Mouse (Mus musculus): ENCODE data around the gene Grm1. TPM values are rescaled to one million over a fixed set of nuclear protein-coding genes. Genes with fewer than 3 reads are reported as not detected.
"Not testable (repeated sequence)": the region's sequence is repeated elsewhere in the genome, so short reads cannot be mapped to it uniquely, and the experiment has no call there.

The Grm1 gene
- polyA plus RNA-seq, 1 experiment from 2014 or later: 0.64 TPM

DNA sequence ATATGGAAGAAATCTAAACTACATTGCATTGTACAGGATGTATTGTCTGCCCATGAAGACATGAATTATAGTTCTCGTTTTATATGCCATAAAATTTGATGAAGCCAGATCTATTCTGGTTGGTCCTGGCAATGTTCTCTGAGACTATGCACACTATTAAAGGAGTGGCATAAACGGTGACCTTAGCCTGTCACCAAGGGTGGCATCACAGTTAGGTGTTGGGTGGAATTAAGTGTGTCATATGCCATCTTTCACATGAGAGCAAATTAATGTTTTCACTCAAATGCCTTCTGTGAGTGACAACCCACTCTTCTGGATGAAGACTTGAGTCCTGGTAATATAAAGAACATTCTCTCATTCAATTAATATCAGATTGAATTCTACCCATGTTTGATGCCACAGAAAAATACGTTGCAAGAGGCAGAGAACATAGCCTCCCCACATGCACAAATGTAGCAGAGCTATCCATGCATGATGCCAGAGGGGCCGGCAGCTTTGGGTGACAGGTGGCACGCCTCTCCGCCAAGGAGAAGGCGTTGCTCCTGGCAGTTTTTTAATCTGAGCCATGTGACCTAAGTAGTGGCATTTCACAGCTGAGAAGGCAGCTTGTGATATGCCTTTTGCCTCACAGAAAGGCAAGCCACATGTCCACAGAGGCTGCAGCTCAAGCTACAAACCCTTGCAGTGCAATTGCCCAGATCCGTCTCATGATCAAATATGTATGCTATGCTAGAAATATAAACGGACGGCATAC, 20.7 kb downstream of the Grm1 start:
- Histone ChIP-seq H3K4me2 (ENCODE audit: low read depth, low read length, severe bottlenecking) (no peak overlapping the region), H3K4me1 (replicated peaks; ENCODE audit: control insufficient read depth, insufficient read depth, low read length) (no peaks in the 10 kb centered on the region), H3K36me3 (ENCODE audit: control insufficient read depth, insufficient read depth, low read length) (no peaks in the 10 kb centered on the region), H3K4me3 (ENCODE audit: low read depth, low read length) (no peak overlapping the region), H3K27me3 (ENCODE audit: control insufficient read depth, insufficient read depth, low read length) (no peaks in the 10 kb centered on the region), H3K9ac (ENCODE audit: low read length) (no peak overlapping the region), H3K9me3 (ENCODE audit: control insufficient read depth, low read length) (no peaks in the 10 kb centered on the region), H3K27ac (ENCODE audit: low read depth, low read length) (no peak overlapping the region)
- no peak for ATAC-seq (replicated peaks; ENCODE audit: low FRiP score)
- no peak for DNase-seq (ENCODE audit: low spot score)
- 84% methylated on average over 10 of the region's 10 CpGs for WGBS

DNA sequence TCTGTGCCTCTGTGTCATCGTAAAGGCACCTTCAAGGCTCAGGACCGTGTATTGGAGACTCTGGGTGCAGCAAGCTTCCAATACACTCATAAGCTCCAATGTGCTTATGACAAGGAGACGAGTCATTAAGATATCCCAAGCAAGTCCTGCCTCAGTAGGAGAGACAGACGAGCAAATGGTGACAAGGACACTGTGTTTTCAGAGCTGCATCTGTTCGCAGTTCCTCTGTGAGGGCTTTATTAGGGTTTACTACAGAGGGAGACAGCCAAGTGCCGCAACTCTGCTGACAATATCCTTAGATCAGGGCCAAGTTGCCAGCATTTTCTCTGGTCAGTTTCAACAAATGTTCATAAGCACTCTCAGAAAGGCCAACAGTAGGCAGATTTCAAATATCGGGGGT, 32.8 kb downstream of the Grm1 start:
- H3K4me1 ChIP-seq (replicated peaks; ENCODE audit: control insufficient read depth, insufficient read depth, low read length): no peaks in the 10 kb centered on the region
- H3K36me3 ChIP-seq (ENCODE audit: control insufficient read depth, insufficient read depth, low read length): no peaks in the 10 kb centered on the region
- H3K4me3 ChIP-seq (ENCODE audit: low read depth, low read length): no peak overlapping the region
- 88% methylated on average over 7 of the region's 7 CpGs for WGBS
- H3K9ac ChIP-seq (ENCODE audit: low read length): no peak overlapping the region
- H3K27ac ChIP-seq (ENCODE audit: low read depth, low read length): no peak overlapping the region
- H3K4me2 ChIP-seq (ENCODE audit: low read depth, low read length, severe bottlenecking): no peak overlapping the region
- no peaks in the 10 kb centered on the region for H3K27me3 ChIP-seq (ENCODE audit: control insufficient read depth, insufficient read depth, low read length)
- ATAC-seq (replicated peaks; ENCODE audit: low FRiP score) (no peak), DNase-seq (ENCODE audit: low spot score) (no peak)
- no peaks in the 10 kb centered on the region for H3K9me3 ChIP-seq (ENCODE audit: control insufficient read depth, low read length)

DNA sequence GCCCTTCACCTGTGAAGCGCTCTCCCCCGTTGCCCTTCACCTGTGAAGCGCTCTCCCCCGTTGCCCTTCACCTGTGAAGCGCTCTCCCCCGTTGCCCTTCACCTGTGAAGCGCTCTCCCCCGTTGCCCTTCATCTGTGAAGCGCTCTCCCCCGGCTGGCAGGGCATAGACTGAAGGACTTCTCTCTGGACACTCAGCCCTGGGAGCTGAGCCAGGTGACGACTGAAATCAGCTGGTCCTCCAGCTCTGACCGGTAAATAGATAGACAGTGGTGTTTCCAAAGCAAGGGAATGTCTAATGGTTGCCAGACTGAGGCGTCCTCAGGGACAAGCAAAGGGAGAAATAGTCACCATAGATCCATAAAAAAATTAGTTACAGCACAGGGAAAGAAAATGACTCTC, 36.7 kb downstream of the Grm1 start:
- 56% methylated on average over 12 of the region's 13 CpGs for WGBS

DNA sequence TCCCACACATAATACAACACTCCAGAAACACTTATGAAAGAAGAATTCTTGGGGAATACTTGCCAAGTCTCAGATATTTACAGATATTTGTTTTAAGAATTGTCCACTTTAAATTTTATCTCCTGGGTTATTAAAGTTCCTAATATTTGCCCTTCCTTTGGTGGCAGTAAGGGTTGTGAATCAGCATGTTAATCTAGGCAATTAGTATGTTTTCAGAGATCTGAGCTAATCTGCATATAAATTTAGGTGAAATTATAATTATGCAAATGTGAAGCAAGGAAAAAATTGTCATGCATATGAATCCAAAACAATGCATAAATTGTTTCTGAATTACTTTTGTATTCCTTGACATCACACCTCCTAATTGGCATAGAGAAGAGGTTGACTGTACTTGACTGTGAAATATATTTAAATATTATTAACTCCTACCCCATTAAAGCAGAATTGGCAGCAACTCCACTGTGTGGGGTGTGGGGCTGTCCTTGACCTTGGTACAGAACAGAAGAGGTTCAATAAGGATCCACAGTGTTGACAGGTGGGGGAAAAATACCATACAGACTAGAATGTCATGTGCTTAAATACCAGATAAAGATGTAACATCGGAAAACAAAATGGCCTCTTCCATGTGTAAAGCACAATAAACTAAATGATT, 37.6 kb downstream of the Grm1 start:
- WGBS: 95% methylated on average over 1 of the region's 1 CpGs
- Histone ChIP-seq H3K27me3 (ENCODE audit: control insufficient read depth, insufficient read depth, low read length) (no peaks in the 10 kb centered on the region), H3K4me3 (ENCODE audit: low read depth, low read length) (no peak overlapping the region), H3K27ac (ENCODE audit: low read depth, low read length) (no peak overlapping the region), H3K9me3 (ENCODE audit: control insufficient read depth, low read length) (no peaks in the 10 kb centered on the region), H3K36me3 (ENCODE audit: control insufficient read depth, insufficient read depth, low read length) (no peaks in the 10 kb centered on the region), H3K4me2 (ENCODE audit: low read depth, low read length, severe bottlenecking) (no peak overlapping the region), H3K9ac (ENCODE audit: low read length) (no peak overlapping the region), H3K4me1 (replicated peaks; ENCODE audit: control insufficient read depth, insufficient read depth, low read length) (no peaks in the 10 kb centered on the region)
- no peak for ATAC-seq (replicated peaks; ENCODE audit: low FRiP score)
- DNase-seq (ENCODE audit: low spot score): no peak

More for the DNA sequence above, 36.7 kb downstream of the Grm1 start:
- not testable (repeated sequence) for H3K9ac ChIP-seq (ENCODE audit: low read length); ATAC-seq (replicated peaks; ENCODE audit: low FRiP score); H3K4me2 ChIP-seq (ENCODE audit: low read depth, low read length, severe bottlenecking); H3K4me3 ChIP-seq (ENCODE audit: low read depth, low read length); H3K27ac ChIP-seq (ENCODE audit: low read depth, low read length); H3K4me1 ChIP-seq (replicated peaks; ENCODE audit: control insufficient read depth, insufficient read depth, low read length); H3K36me3 ChIP-seq (ENCODE audit: control insufficient read depth, insufficient read depth, low read length); H3K27me3 ChIP-seq (ENCODE audit: control insufficient read depth, insufficient read depth, low read length); DNase-seq (ENCODE audit: low spot score); H3K9me3 ChIP-seq (ENCODE audit: control insufficient read depth, low read length)

DNA sequence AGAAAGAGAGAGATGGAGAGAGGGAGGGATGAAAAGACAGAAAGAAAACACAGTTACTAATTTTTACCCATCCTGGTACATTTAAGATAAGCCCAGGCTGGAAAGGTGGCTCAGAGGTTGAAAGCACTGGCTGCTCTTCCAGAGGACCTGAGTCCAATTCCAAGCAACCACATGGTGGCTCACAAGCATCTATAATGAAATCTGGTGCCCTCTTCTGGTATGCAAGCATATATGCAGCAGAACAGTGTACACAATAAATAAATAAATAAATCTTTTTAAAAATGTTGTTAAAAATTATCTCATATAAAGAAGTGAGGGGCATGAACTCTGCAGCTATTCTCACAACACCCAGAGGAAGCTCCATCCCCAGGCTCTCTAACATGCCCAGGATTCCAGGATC, 42.8 kb downstream of the Grm1 start:
- H3K27me3 ChIP-seq (ENCODE audit: control insufficient read depth, insufficient read depth, low read length): no peaks in the 10 kb centered on the region
- DNase-seq (ENCODE audit: low spot score) (no peak), ATAC-seq (replicated peaks; ENCODE audit: low FRiP score) (no peak)
- no peaks in the 10 kb centered on the region for H3K36me3 ChIP-seq (ENCODE audit: control insufficient read depth, insufficient read depth, low read length)
- no peaks in the 10 kb centered on the region for H3K4me1 ChIP-seq (replicated peaks; ENCODE audit: control insufficient read depth, insufficient read depth, low read length)
- no peak overlapping the region for H3K9ac ChIP-seq (ENCODE audit: low read length)
- H3K4me2 ChIP-seq (ENCODE audit: low read depth, low read length, severe bottlenecking): no peak overlapping the region
- no peak overlapping the region for H3K27ac ChIP-seq (ENCODE audit: low read depth, low read length)
- H3K4me3 ChIP-seq (ENCODE audit: low read depth, low read length): no peak overlapping the region
- no peaks in the 10 kb centered on the region for H3K9me3 ChIP-seq (ENCODE audit: control insufficient read depth, low read length)

DNA sequence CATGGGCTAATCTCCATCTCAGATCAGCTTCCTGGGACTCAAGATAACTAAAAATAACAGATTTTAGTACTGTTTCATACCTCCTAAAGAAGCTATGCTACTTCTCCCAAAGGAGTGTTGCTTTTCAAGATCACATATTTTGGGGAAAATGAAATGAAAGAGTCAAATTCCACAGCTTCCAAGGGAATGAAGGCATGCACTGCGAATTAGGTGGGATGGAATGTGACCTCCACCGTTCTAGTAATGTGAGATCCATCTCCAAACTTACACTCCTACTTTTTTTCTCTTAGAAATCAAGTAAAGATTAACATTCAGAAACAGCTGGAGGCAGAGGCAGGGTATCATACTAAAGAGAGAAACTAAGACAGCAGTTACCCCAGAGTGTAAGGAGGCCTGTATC, 49.9 kb downstream of the Grm1 start:
- no peaks in the 10 kb centered on the region for H3K36me3 ChIP-seq (ENCODE audit: control insufficient read depth, insufficient read depth, low read length)
- no peak overlapping the region for H3K27ac ChIP-seq (ENCODE audit: low read depth, low read length)
- no peak overlapping the region for H3K4me2 ChIP-seq (ENCODE audit: low read depth, low read length, severe bottlenecking)
- DNase-seq (ENCODE audit: low spot score): no peak
- ATAC-seq (replicated peaks; ENCODE audit: low FRiP score): no peak
- WGBS: 76% methylated on average over 2 of the region's 2 CpGs
- H3K4me1 ChIP-seq (replicated peaks; ENCODE audit: control insufficient read depth, insufficient read depth, low read length): no peaks in the 10 kb centered on the region
- no peak overlapping the region for H3K9ac ChIP-seq (ENCODE audit: low read length)
- no peaks in the 10 kb centered on the region for H3K27me3 ChIP-seq (ENCODE audit: control insufficient read depth, insufficient read depth, low read length)
- H3K9me3 ChIP-seq (ENCODE audit: control insufficient read depth, low read length): no peaks in the 10 kb centered on the region
- no peak overlapping the region for H3K4me3 ChIP-seq (ENCODE audit: low read depth, low read length)

DNA sequence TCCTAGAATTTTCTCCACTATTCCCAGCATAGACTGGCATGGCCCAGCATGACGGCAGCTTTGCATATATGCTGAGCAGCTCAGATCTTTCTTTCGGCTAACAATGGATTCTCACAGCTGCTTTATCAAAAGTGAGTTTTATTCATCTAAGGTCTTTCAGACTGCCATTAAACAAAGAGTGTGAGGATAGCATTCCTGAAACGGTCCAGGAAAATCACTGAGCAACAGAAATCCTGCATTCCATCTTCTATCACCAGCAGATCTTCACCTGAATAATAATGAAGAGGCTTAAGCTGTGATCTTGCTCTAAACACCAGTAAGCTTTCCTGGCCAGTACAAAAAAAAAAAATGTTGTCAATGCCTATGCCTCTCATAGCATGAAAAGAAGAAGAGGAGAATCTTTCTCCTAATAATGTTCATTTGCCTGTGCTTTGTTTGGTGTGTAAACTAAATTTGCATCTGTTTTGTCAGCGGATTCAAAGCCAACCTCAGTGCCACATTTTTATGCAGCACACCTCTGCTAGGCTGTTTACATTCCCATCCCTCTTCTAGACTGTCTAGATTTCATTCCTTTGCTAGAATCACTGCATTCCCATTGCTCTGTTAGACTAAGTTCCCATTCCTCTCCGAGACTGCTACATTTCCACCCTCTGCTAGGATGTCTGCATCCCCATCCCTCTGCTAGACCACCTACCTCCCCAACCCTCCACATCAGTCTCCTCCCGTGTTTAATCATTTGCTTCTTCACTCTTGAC, 56.2 kb downstream of the Grm1 start:
- no peaks in the 10 kb centered on the region for H3K27me3 ChIP-seq (ENCODE audit: control insufficient read depth, insufficient read depth, low read length)
- ATAC-seq (replicated peaks; ENCODE audit: low FRiP score) (peak; percentile 55; the same call in 1 of the 2 replicates), DNase-seq (ENCODE audit: low spot score) (no peak)
- 38% methylated on average over 6 of the region's 6 CpGs for WGBS
- no peaks in the 10 kb centered on the region; the same call in 1 of the 2 replicates for H3K4me1 ChIP-seq (replicated peaks; ENCODE audit: control insufficient read depth, insufficient read depth, low read length)
- H3K9me3 ChIP-seq (ENCODE audit: control insufficient read depth, low read length): no peaks in the 10 kb centered on the region
- no peak overlapping the region for H3K4me3 ChIP-seq (ENCODE audit: low read depth, low read length)
- no peak overlapping the region for H3K4me2 ChIP-seq (ENCODE audit: low read depth, low read length, severe bottlenecking)
- H3K36me3 ChIP-seq (ENCODE audit: control insufficient read depth, insufficient read depth, low read length): no peaks in the 10 kb centered on the region
- no peak overlapping the region for H3K27ac ChIP-seq (ENCODE audit: low read depth, low read length)
- no peak overlapping the region for H3K9ac ChIP-seq (ENCODE audit: low read length)

DNA sequence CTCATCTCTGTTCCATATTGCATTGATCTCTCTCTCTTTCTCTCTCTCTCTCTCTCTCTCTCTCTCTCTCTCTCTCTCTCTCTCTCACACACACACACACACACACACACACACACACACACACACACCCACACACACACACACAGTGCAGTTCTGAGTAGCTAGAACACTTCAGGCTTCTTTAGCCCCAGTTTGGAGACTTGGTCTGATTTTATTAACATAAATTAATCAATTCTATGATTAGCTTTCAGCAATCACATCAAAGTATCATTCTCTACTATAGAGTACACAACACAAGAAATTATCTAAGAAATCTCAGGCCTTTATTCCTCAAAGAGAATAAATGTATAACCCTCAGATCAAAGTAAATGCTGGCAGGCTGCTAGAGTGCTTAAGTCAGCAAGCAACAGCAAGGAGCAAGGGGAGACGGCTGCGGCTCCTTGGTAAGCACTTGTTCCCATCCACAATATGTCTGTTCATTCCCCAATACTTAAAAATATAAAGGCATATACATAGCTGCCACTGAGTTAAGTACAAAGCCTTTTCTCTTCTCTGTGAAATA, 63.1 kb downstream of the Grm1 start:
- no peaks in the 10 kb centered on the region for H3K4me1 ChIP-seq (replicated peaks; ENCODE audit: control insufficient read depth, insufficient read depth, low read length)
- no peak for DNase-seq (ENCODE audit: low spot score)
- H3K36me3 ChIP-seq (ENCODE audit: control insufficient read depth, insufficient read depth, low read length): no peaks in the 10 kb centered on the region
- no peak for ATAC-seq (replicated peaks; ENCODE audit: low FRiP score)
- H3K9ac ChIP-seq (ENCODE audit: low read length): no peak overlapping the region
- H3K9me3 ChIP-seq (ENCODE audit: control insufficient read depth, low read length): no peaks in the 10 kb centered on the region
- WGBS: 86% methylated on average over 2 of the region's 2 CpGs
- no peaks in the 10 kb centered on the region for H3K27me3 ChIP-seq (ENCODE audit: control insufficient read depth, insufficient read depth, low read length)
- no peak overlapping the region for H3K4me2 ChIP-seq (ENCODE audit: low read depth, low read length, severe bottlenecking)
- H3K27ac ChIP-seq (ENCODE audit: low read depth, low read length): no peak overlapping the region
- H3K4me3 ChIP-seq (ENCODE audit: low read depth, low read length): no peak overlapping the region

All from forebrain, embryonic 11.5 days (tissue).